Mouse (Mus musculus): Measurements from ENCODE around the gene Plch2.

DNA sequence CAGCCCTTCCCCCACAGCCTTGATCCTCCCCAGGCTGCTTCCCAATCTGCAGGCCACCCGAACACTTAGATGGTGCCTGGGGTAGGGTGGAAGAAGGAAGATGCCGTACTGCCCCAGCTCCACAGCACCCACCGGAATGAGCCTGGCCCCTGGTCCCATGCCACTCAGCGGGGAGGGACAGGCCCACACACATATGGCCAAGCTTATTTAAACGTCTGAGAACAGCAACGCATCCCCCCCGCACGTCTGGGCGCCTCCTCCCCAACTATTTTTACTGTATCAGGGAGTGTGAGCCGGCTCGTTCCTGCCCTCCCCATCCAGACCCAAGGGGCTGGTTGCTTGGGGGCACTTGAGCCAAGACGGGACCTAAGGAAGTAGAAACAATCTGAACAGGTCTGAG, 41.8 kb downstream of the Plch2 start:
- TF ChIP-seq GATA1 (IDR thresholded peaks at IDR 0.05; ENCODE audit: low read depth, low read length) (no peak), CTCF (IDR thresholded peaks at IDR 0.05 in 2 of 3, conservative IDR thresholded peaks at IDR 0.05 in 1 of 3; ENCODE audit: control insufficient read depth in 1 of 3, insufficient read depth in 1 of 3, low read depth in 2 of 3, low read length in 3 of 3, poor library complexity in 1 of 3, severe bottlenecking in 1 of 3) (no peak), RCOR1 (IDR thresholded peaks at IDR 0.05; ENCODE audit: low read depth, low read length) (no peak), E2F4 (IDR thresholded peaks at IDR 0.05; ENCODE audit: borderline replicate concordance, low read depth, low read length) (no peak), USF1 (IDR thresholded peaks at IDR 0.05; ENCODE audit: low read depth, low read length) (no peak), EP300 (IDR thresholded peaks at IDR 0.05; ENCODE audit: low read depth in 1 of 2, low read length in 2 of 2) (no peak), CHD1 (IDR thresholded peaks at IDR 0.05; ENCODE audit: low read depth, low read length) (no peak), POLR2A (IDR thresholded peaks at IDR 0.05; ENCODE audit: control insufficient read depth in 1 of 2, insufficient read depth in 1 of 2, low read depth in 1 of 2, low read length in 2 of 2, poor library complexity in 1 of 2) (no peak), MAX (IDR thresholded peaks at IDR 0.05; ENCODE audit: low read length) (no peak), ETS1 (IDR thresholded peaks at IDR 0.05; ENCODE audit: low read depth, low read length) (no peak)
